Mouse (Mus musculus): ENCODE results near the gene Lep. TPM values are rescaled to one million over a fixed set of nuclear protein-coding genes. Genes with fewer than 3 reads are reported as not detected.

Gene Lep
- polyA plus RNA-seq, 1 experiment: not detected

- TF ChIP-seq CTCF (IDR thresholded peaks at IDR 0.05; ENCODE audit: borderline replicate concordance, insufficient read depth, low read depth, low read length) (no peak), POLR2A (IDR thresholded peaks at IDR 0.05; ENCODE audit: borderline replicate concordance, insufficient read depth, low read length) (no peak)
- no peak for DNase-seq
- no peak overlapping the region for H3K4me3 ChIP-seq (replicated peaks; ENCODE audit: insufficient read depth, low read depth, low read length)
- no peak overlapping the region for H3K27ac ChIP-seq (ENCODE audit: insufficient read depth, low read length)
- no peaks in the 10 kb centered on the region for H3K27me3 ChIP-seq (ENCODE audit: control insufficient read depth, insufficient read depth, low read length)
- 0 out of 2 replicates have a peak, but pooled peaks cover 3% of the 10 kb centered on the region for H3K4me1 ChIP-seq (ENCODE audit: control insufficient read depth, insufficient read depth, low read length)
- 35% methylated on average over 9 of the region's 9 CpGs for WGBS
These were observed 22.8 kb downstream of the Lep start for GRCm38 (mm10) chr6:29082776-29083354.

GRCm38 (mm10) chr6:29084401-29084800 lies 24.4 kb downstream of the Lep start:
- TF ChIP-seq CTCF (IDR thresholded peaks at IDR 0.05; ENCODE audit: borderline replicate concordance, insufficient read depth, low read depth, low read length) (no peak), POLR2A (IDR thresholded peaks at IDR 0.05; ENCODE audit: borderline replicate concordance, insufficient read depth, low read length) (no peak)
- WGBS: 92% methylated on average over 7 of the region's 7 CpGs
- 0 out of 2 replicates have a peak, but pooled peaks cover 2% of the 10 kb centered on the region for H3K4me1 ChIP-seq (ENCODE audit: control insufficient read depth, insufficient read depth, low read length)
- no peak overlapping the region for H3K4me3 ChIP-seq (replicated peaks; ENCODE audit: insufficient read depth, low read depth, low read length)
- no peak overlapping the region for H3K27ac ChIP-seq (ENCODE audit: insufficient read depth, low read length)
- no peak for DNase-seq
- H3K27me3 ChIP-seq (ENCODE audit: control insufficient read depth, insufficient read depth, low read length): no peaks in the 10 kb centered on the region

GRCm38 (mm10) chr6:29087921-29088709 lies 28.1 kb downstream of the Lep start:
- DNase-seq: no peak

DNA sequence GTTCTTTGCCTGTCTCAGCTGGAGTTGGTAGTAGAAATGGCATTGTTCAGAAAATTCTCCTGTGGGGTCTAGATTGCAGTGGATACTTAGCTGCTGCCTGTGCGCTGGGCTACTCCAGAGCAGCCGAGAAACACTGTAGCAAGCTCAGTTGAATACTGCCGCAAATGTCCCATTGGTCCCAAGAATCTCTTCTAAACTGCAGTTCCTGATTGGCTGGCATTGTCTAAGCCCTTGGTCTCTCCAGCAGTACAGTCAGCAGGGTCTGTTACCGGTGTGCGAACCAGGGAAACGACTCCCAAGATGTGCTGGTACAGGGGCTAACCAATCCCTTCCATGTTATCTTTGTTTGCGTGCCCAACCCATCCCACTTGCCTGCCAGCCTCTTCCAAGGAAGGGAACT lies 32.2 kb downstream of the Lep start:
- 89% methylated on average over 7 of the region's 7 CpGs for WGBS
- H3K27ac ChIP-seq (ENCODE audit: insufficient read depth, low read length): no peak overlapping the region
- TF ChIP-seq CTCF (IDR thresholded peaks at IDR 0.05; ENCODE audit: borderline replicate concordance, insufficient read depth, low read depth, low read length): no peak
- TF ChIP-seq POLR2A (IDR thresholded peaks at IDR 0.05; ENCODE audit: borderline replicate concordance, insufficient read depth, low read length): no peak

More at GRCm38 (mm10) chr6:29087921-29088709, 28.1 kb downstream of the Lep start:
- H3K27me3 ChIP-seq (ENCODE audit: control insufficient read depth, insufficient read depth, low read length): no peaks in the 10 kb centered on the region
- TF ChIP-seq CTCF (IDR thresholded peaks at IDR 0.05; ENCODE audit: borderline replicate concordance, insufficient read depth, low read depth, low read length) (no peak), POLR2A (IDR thresholded peaks at IDR 0.05; ENCODE audit: borderline replicate concordance, insufficient read depth, low read length) (no peak)
- no peaks in the 10 kb centered on the region for H3K4me1 ChIP-seq (ENCODE audit: control insufficient read depth, insufficient read depth, low read length)
- 70% methylated on average over 7 of the region's 7 CpGs for WGBS
- H3K4me3 ChIP-seq (replicated peaks; ENCODE audit: insufficient read depth, low read depth, low read length): no peak overlapping the region
- H3K27ac ChIP-seq (ENCODE audit: insufficient read depth, low read length): no peak overlapping the region

DNA sequence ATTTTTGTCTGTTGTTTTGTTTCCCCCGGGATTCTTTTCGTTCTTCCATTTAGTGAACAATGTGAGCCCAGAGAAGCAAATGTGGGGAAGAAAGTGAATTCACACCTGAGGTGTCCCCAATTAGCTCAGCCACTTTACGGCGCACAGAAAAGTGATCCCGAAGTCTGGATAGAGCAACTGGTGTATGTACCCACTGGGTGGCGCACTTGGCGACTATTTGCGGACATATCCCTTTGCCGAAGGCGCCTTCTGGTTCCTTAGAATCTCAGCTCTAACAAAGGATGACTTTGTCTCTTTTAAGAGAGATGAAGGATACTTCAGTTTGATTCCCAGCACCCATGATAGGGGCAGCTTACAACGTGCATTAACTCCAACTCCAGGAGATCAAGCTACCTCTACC lies 32.9 kb downstream of the Lep start:
- WGBS: 58% methylated on average over 11 of the region's 11 CpGs
- Histone ChIP-seq H3K4me1 (ENCODE audit: control insufficient read depth, insufficient read depth, low read length) (no peaks in the 10 kb centered on the region), H3K27ac (ENCODE audit: insufficient read depth, low read length) (no peak overlapping the region), H3K27me3 (ENCODE audit: control insufficient read depth, insufficient read depth, low read length) (no peaks in the 10 kb centered on the region), H3K4me3 (replicated peaks; ENCODE audit: insufficient read depth, low read depth, low read length) (no peak overlapping the region)
- no peak for DNase-seq
- peak; percentile 19; the same call in 1 of the 2 replicates for TF ChIP-seq CTCF (IDR thresholded peaks at IDR 0.05; ENCODE audit: borderline replicate concordance, insufficient read depth, low read depth, low read length)
- no peak for TF ChIP-seq POLR2A (IDR thresholded peaks at IDR 0.05; ENCODE audit: borderline replicate concordance, insufficient read depth, low read length)

More for the DNA sequence above, 32.2 kb downstream of the Lep start:
- no peak overlapping the region for H3K4me3 ChIP-seq (replicated peaks; ENCODE audit: insufficient read depth, low read depth, low read length)
- DNase-seq: no peak
- H3K27me3 ChIP-seq (ENCODE audit: control insufficient read depth, insufficient read depth, low read length): no peaks in the 10 kb centered on the region
- H3K4me1 ChIP-seq (ENCODE audit: control insufficient read depth, insufficient read depth, low read length): no peaks in the 10 kb centered on the region

GRCm38 (mm10) chr6:29099536-29100170 lies 39.6 kb downstream of the Lep start:
- no peak overlapping the region for H3K4me3 ChIP-seq (replicated peaks; ENCODE audit: insufficient read depth, low read depth, low read length)
- 72% methylated on average over 14 of the region's 14 CpGs for WGBS
- no peak for TF ChIP-seq POLR2A (IDR thresholded peaks at IDR 0.05; ENCODE audit: borderline replicate concordance, insufficient read depth, low read length)
- no peaks in the 10 kb centered on the region for H3K27me3 ChIP-seq (ENCODE audit: control insufficient read depth, insufficient read depth, low read length)
- H3K27ac ChIP-seq (ENCODE audit: insufficient read depth, low read length): no peak overlapping the region
- peaks cover 2% of the 10 kb centered on the region; the same call in 1 of the 2 replicates for H3K4me1 ChIP-seq (ENCODE audit: control insufficient read depth, insufficient read depth, low read length)
- DNase-seq: no peak

GRCm38 (mm10) chr6:29100423-29100822 lies 40.4 kb downstream of the Lep start:
- TF ChIP-seq CTCF (IDR thresholded peaks at IDR 0.05; ENCODE audit: borderline replicate concordance, insufficient read depth, low read depth, low read length) (no peak), POLR2A (IDR thresholded peaks at IDR 0.05; ENCODE audit: borderline replicate concordance, insufficient read depth, low read length) (no peak)
- WGBS: 73% methylated on average over 3 of the region's 3 CpGs
- Histone ChIP-seq H3K4me3 (replicated peaks; ENCODE audit: insufficient read depth, low read depth, low read length) (no peak overlapping the region), H3K4me1 (ENCODE audit: control insufficient read depth, insufficient read depth, low read length) (peaks cover 2% of the 10 kb centered on the region; the same call in 1 of the 2 replicates), H3K27me3 (ENCODE audit: control insufficient read depth, insufficient read depth, low read length) (no peaks in the 10 kb centered on the region), H3K27ac (ENCODE audit: insufficient read depth, low read length) (no peak overlapping the region)
- DNase-seq: no peak

Measured in cerebellum, adult 2 months (tissue).